Mouse (Mus musculus) lung, embryonic 14.5 days (tissue): ENCODE results near the gene Cdh15. TPM values are rescaled to one million over a fixed set of nuclear protein-coding genes. Genes with fewer than 3 reads are reported as not detected.

ENCODE experiments used
- ATAC-seq: fragments of 200-750 bp; cut with Nextera tagmentation; 2 replicates; pipeline ENCODE4 v1.8.0; 2017; ENCODE audit warnings: mild to moderate bottlenecking, moderate TSS enrichment, moderate library complexity; ENCODE audit not compliant: insufficient read depth
- DNase-seq: peaks from one replicate; pipeline ENCODE4 v3.0.0-alpha.2; 2015
- H3K27ac ChIP-seq: fragments of 300-500 bp; sonication (generic); 2 replicates; pipeline ENCODE4 v1.5.1; 2014; ENCODE audit warnings: low read depth, mild to moderate bottlenecking, moderate library complexity
- H3K27me3 ChIP-seq: fragments of 300-500 bp; sonication (generic); 2 replicates; pipeline ENCODE4 v1.6.1; 2014; ENCODE audit warnings: low read length, control low read depth; ENCODE audit not compliant: insufficient read depth
- H3K36me3 ChIP-seq: fragments of 300-500 bp; sonication (generic); 2 replicates; pipeline ENCODE4 v1.6.1; 2014; ENCODE audit warnings: control low read depth; ENCODE audit not compliant: insufficient read depth
- H3K4me1 ChIP-seq: fragments of 300-500 bp; sonication (generic); 2 replicates; pipeline ENCODE4 v1.6.1; 2014; ENCODE audit warnings: antibody characterized with exemption, control low read depth; ENCODE audit not compliant: insufficient read depth
- H3K4me2 ChIP-seq: fragments of 300-500 bp; sonication (generic); 2 replicates; pipeline ENCODE4 v1.6.1; 2014; ENCODE audit warnings: mild to moderate bottlenecking
- H3K4me3 ChIP-seq: fragments of 300-500 bp; sonication (generic); 2 replicates; pipeline ENCODE4 v1.5.1; 2014; ENCODE audit warnings: low read depth, low read length
- H3K9ac ChIP-seq: fragments of 300-500 bp; sonication (generic); 2 replicates; pipeline ENCODE4 v1.6.1; 2014
- H3K9me3 ChIP-seq: fragments of 300-500 bp; sonication (generic); 2 replicates; pipeline ENCODE4 v1.6.1; 2016; ENCODE audit warnings: low read depth, low read length, control low read depth
- CTCF ChIP-seq: IDR thresholded peaks from 2 replicates; pipeline ENCODE4 v1.5.1; 2016; ENCODE audit warnings: antibody characterized with exemption, low read depth
- WGBS: fragments of 180-500 bp; shearing (Covaris S2); extraction: QIAGEN DNeasy Blood & Tissue Kit; methylation state at CpG from one replicate; pipeline ENCODE4 v1.1.7; 2014; 5-methylcytosine and 5-hydroxymethylcytosine counted together
- polyA plus RNA-seq: library from polyadenylated mRNA; unstranded; fragments of >200 nt; fragmentation: Nextera tagmentation; extraction: Ambion mirVana; gene quantifications from 2 replicates; pipeline ENCODE4 v1.2.1, GENCODE M21; 2014

The Cdh15 gene
- polyA plus RNA-seq, 1 experiment from 2014 or later = not detected

- no peaks in the 10 kb centered on the region for H3K4me1 ChIP-seq
- WGBS = 90% methylated on average over 4 of the region's 4 CpGs
- ATAC-seq (no peak), DNase-seq (no peak)
- no peak overlapping the region for H3K4me3 ChIP-seq
- H3K4me2 ChIP-seq = no peak overlapping the region
- no peaks in the 10 kb centered on the region for H3K27me3 ChIP-seq
- TF ChIP-seq CTCF = no peak
- H3K36me3 ChIP-seq = peaks cover 20% of the 10 kb centered on the region
- H3K9ac ChIP-seq = no peak overlapping the region
- H3K9me3 ChIP-seq = no peaks in the 10 kb centered on the region
- H3K27ac ChIP-seq = no peak overlapping the region
Observed at GRCm38 (mm10) chr8:122905346-122905745, 57.6 kb downstream of the Cdh15 start.

- Histone ChIP-seq H3K9ac (no peak overlapping the region), H3K27me3 (no peaks in the 10 kb centered on the region), H3K36me3 (peaks cover 20% of the 10 kb centered on the region), H3K4me3 (no peak overlapping the region), H3K27ac (no peak overlapping the region), H3K4me2 (no peak overlapping the region), H3K4me1 (no peaks in the 10 kb centered on the region), H3K9me3 (no peaks in the 10 kb centered on the region)
- DNase-seq (peak; percentile 91), ATAC-seq (peak; percentile 72)
- 21% methylated on average over 6 of the region's 6 CpGs for WGBS
- TF ChIP-seq CTCF = peak; percentile 92
Observed at GRCm38 (mm10) chr8:122906463-122907021, 58.8 kb downstream of the Cdh15 start.

- Histone ChIP-seq H3K9ac (no peak overlapping the region), H3K27me3 (no peaks in the 10 kb centered on the region), H3K9me3 (no peaks in the 10 kb centered on the region), H3K4me2 (no peak overlapping the region), H3K36me3 (peaks cover 44% of the 10 kb centered on the region), H3K4me1 (no peaks in the 10 kb centered on the region), H3K4me3 (no peak overlapping the region), H3K27ac (no peak overlapping the region)
- 77% methylated on average over 3 of the region's 3 CpGs for WGBS
- ATAC-seq (no peak), DNase-seq (no peak)
- TF ChIP-seq CTCF = no peak
Observed at GRCm38 (mm10) chr8:122912150-122912549, 64.4 kb downstream of the Cdh15 start.

- Histone ChIP-seq H3K27ac (no peak overlapping the region), H3K27me3 (no peaks in the 10 kb centered on the region), H3K4me2 (no peak overlapping the region), H3K9ac (no peak overlapping the region), H3K4me3 (no peak overlapping the region), H3K36me3 (peaks cover 37% of the 10 kb centered on the region), H3K9me3 (no peaks in the 10 kb centered on the region), H3K4me1 (no peaks in the 10 kb centered on the region)
- DNase-seq (no peak), ATAC-seq (no peak)
- no peak for TF ChIP-seq CTCF
- 85% methylated on average over 4 of the region's 4 CpGs for WGBS
Observed at GRCm38 (mm10) chr8:122912871-122913270, 65.1 kb downstream of the Cdh15 start.

GRCm38 (mm10) chr8:122916766-122917165 is 69.0 kb downstream of the Cdh15 start:
- ATAC-seq = no peak
- Histone ChIP-seq H3K36me3 (peaks cover 28% of the 10 kb centered on the region), H3K27ac (no peak overlapping the region), H3K4me2 (no peak overlapping the region), H3K4me3 (no peak overlapping the region), H3K27me3 (no peaks in the 10 kb centered on the region), H3K4me1 (no peaks in the 10 kb centered on the region), H3K9me3 (no peaks in the 10 kb centered on the region), H3K9ac (no peak overlapping the region)
- TF ChIP-seq CTCF = no peak
- no peak for DNase-seq
- 69% methylated on average over 3 of the region's 3 CpGs for whole genome bisulfite sequencing

Other genes starting within 250 kb of the Cdh15 start
- gene Galns, start 236.5 kb upstream of the Cdh15 start, polyA plus RNA-seq = 11.7 and 12.5 TPM in 2 replicates
- 49.7 and 57.2 TPM in 2 replicates for gene Trappc2l, start 236.3 kb upstream of the Cdh15 start, polyA plus RNA-seq
- gene Pabpn1l, start 225.2 kb upstream of the Cdh15 start, polyA plus RNA-seq = not detected in 2 replicates
- gene Cbfa2t3, start 148.9 kb upstream of the Cdh15 start, polyA plus RNA-seq = 4.7 and 5.7 TPM in 2 replicates
- gene Acsf3, start 72.5 kb upstream of the Cdh15 start, polyA plus RNA-seq = 14.8 and 17.7 TPM in 2 replicates
- gene Ankrd11, start 194.3 kb downstream of the Cdh15 start, polyA plus RNA-seq = 87.5 and 94.6 TPM in 2 replicates
- 44.5 and 45.0 TPM in 2 replicates for gene Spg7, start 215.0 kb downstream of the Cdh15 start, polyA plus RNA-seq